Mouse (Mus musculus): ENCODE measurements around the gene Cdh24. TPM values are rescaled to one million over a fixed set of nuclear protein-coding genes. Genes with fewer than 3 reads are reported as not detected.

The Cdh24 gene
- polyA plus RNA-seq, 1 experiment from 2014 or later: 8.6 TPM

- Histone ChIP-seq H3K27me3 (ENCODE audit: control insufficient read depth, insufficient read depth, low read length) (no peaks in the 10 kb centered on the region), H3K4me1 (ENCODE audit: control insufficient read depth, insufficient read depth, low read length) (no peaks in the 10 kb centered on the region), H3K36me3 (ENCODE audit: control insufficient read depth, insufficient read depth, low read length) (peaks cover 2% of the 10 kb centered on the region; the same call in 1 of the 2 replicates), H3K27ac (replicated peaks; ENCODE audit: low read depth, low read length) (no peak overlapping the region), H3K4me3 (ENCODE audit: low read depth, low read length) (no peak overlapping the region), H3K9ac (ENCODE audit: low read length) (no peak overlapping the region), H3K4me2 (ENCODE audit: low read depth, severe bottlenecking) (no peak overlapping the region), H3K9me3 (ENCODE audit: control insufficient read depth, low read length) (no peaks in the 10 kb centered on the region; the same call in 1 of the 2 replicates)
- ATAC-seq (ENCODE audit: insufficient number of reproducible peaks, low FRiP score, low TSS enrichment, low read depth) (no peak), DNase-seq (ENCODE audit: low spot score) (no peak)
- 71% methylated on average over 28 of the region's 28 CpGs for WGBS
These were observed 46.3 kb downstream of the Cdh24 start for GRCm38 (mm10) chr14:54594631-54595414.

GRCm38 (mm10) chr14:54594055-54594454 is 47.1 kb downstream of the Cdh24 start:
- H3K9me3 ChIP-seq (ENCODE audit: control insufficient read depth, low read length): no peaks in the 10 kb centered on the region; the same call in 1 of the 2 replicates
- H3K27ac ChIP-seq (replicated peaks; ENCODE audit: low read depth, low read length): no peak overlapping the region
- peaks cover 2% of the 10 kb centered on the region; the same call in 1 of the 2 replicates for H3K36me3 ChIP-seq (ENCODE audit: control insufficient read depth, insufficient read depth, low read length)
- H3K9ac ChIP-seq (ENCODE audit: low read length): no peak overlapping the region
- no peaks in the 10 kb centered on the region for H3K4me1 ChIP-seq (ENCODE audit: control insufficient read depth, insufficient read depth, low read length)
- DNase-seq (ENCODE audit: low spot score) (no peak), ATAC-seq (ENCODE audit: insufficient number of reproducible peaks, low FRiP score, low TSS enrichment, low read depth) (no peak)
- no peak overlapping the region for H3K4me2 ChIP-seq (ENCODE audit: low read depth, severe bottlenecking)
- WGBS: 89% methylated on average over 3 of the region's 3 CpGs
- no peaks in the 10 kb centered on the region for H3K27me3 ChIP-seq (ENCODE audit: control insufficient read depth, insufficient read depth, low read length)
- H3K4me3 ChIP-seq (ENCODE audit: low read depth, low read length): no peak overlapping the region

- 0 out of 2 replicates have a peak overlapping the region, but pooled peaks have one; percentile 14 for H3K9ac ChIP-seq (ENCODE audit: low read length)
- H3K4me2 ChIP-seq (ENCODE audit: low read depth, severe bottlenecking): no peak overlapping the region
- H3K4me3 ChIP-seq (ENCODE audit: low read depth, low read length): no peak overlapping the region
- H3K27ac ChIP-seq (replicated peaks; ENCODE audit: low read depth, low read length): 0 out of 2 replicates have a peak overlapping the region, but pooled peaks have one; percentile 15
- 67% methylated on average over 10 of the region's 10 CpGs for WGBS
- H3K9me3 ChIP-seq (ENCODE audit: control insufficient read depth, low read length): no peaks in the 10 kb centered on the region
- H3K4me1 ChIP-seq (ENCODE audit: control insufficient read depth, insufficient read depth, low read length): no peaks in the 10 kb centered on the region
- DNase-seq (ENCODE audit: low spot score): no peak
- H3K36me3 ChIP-seq (ENCODE audit: control insufficient read depth, insufficient read depth, low read length): peaks cover 2% of the 10 kb centered on the region; the same call in 1 of the 2 replicates
- ATAC-seq (ENCODE audit: insufficient number of reproducible peaks, low FRiP score, low TSS enrichment, low read depth): no peak
- H3K27me3 ChIP-seq (ENCODE audit: control insufficient read depth, insufficient read depth, low read length): no peaks in the 10 kb centered on the region
These were observed 48.7 kb downstream of the Cdh24 start for GRCm38 (mm10) chr14:54592319-54592934.

- Histone ChIP-seq H3K27ac (replicated peaks; ENCODE audit: low read depth, low read length) (no peak overlapping the region), H3K36me3 (ENCODE audit: control insufficient read depth, insufficient read depth, low read length) (peaks cover 2% of the 10 kb centered on the region; the same call in 1 of the 2 replicates), H3K9me3 (ENCODE audit: control insufficient read depth, low read length) (no peaks in the 10 kb centered on the region), H3K9ac (ENCODE audit: low read length) (no peak overlapping the region), H3K4me1 (ENCODE audit: control insufficient read depth, insufficient read depth, low read length) (no peaks in the 10 kb centered on the region), H3K27me3 (ENCODE audit: control insufficient read depth, insufficient read depth, low read length) (no peaks in the 10 kb centered on the region), H3K4me2 (ENCODE audit: low read depth, severe bottlenecking) (no peak overlapping the region), H3K4me3 (ENCODE audit: low read depth, low read length) (no peak overlapping the region)
- WGBS: 89% methylated on average over 16 of the region's 16 CpGs
- DNase-seq (ENCODE audit: low spot score) (no peak), ATAC-seq (ENCODE audit: insufficient number of reproducible peaks, low FRiP score, low TSS enrichment, low read depth) (no peak)
These were observed 50.1 kb downstream of the Cdh24 start for GRCm38 (mm10) chr14:54591056-54591455.

GRCm38 (mm10) chr14:54583681-54584338 is 57.4 kb downstream of the Cdh24 start:
- Histone ChIP-seq H3K4me2 (ENCODE audit: low read depth, severe bottlenecking) (no peak overlapping the region), H3K4me1 (ENCODE audit: control insufficient read depth, insufficient read depth, low read length) (no peaks in the 10 kb centered on the region), H3K27me3 (ENCODE audit: control insufficient read depth, insufficient read depth, low read length) (no peaks in the 10 kb centered on the region), H3K4me3 (ENCODE audit: low read depth, low read length) (no peak overlapping the region), H3K27ac (replicated peaks; ENCODE audit: low read depth, low read length) (no peak overlapping the region), H3K36me3 (ENCODE audit: control insufficient read depth, insufficient read depth, low read length) (no peaks in the 10 kb centered on the region), H3K9ac (ENCODE audit: low read length) (no peak overlapping the region), H3K9me3 (ENCODE audit: control insufficient read depth, low read length) (no peaks in the 10 kb centered on the region)
- WGBS: 47% methylated on average over 7 of the region's 7 CpGs
- DNase-seq (ENCODE audit: low spot score): peak; percentile 70
- no peak for ATAC-seq (ENCODE audit: insufficient number of reproducible peaks, low FRiP score, low TSS enrichment, low read depth)

- no peak overlapping the region for H3K9ac ChIP-seq (ENCODE audit: low read length)
- no peaks in the 10 kb centered on the region for H3K4me1 ChIP-seq (ENCODE audit: control insufficient read depth, insufficient read depth, low read length)
- no peak for DNase-seq (ENCODE audit: low spot score)
- H3K27ac ChIP-seq (replicated peaks; ENCODE audit: low read depth, low read length): no peak overlapping the region
- no peaks in the 10 kb centered on the region for H3K36me3 ChIP-seq (ENCODE audit: control insufficient read depth, insufficient read depth, low read length)
- WGBS: 89% methylated on average over 9 of the region's 9 CpGs
- H3K27me3 ChIP-seq (ENCODE audit: control insufficient read depth, insufficient read depth, low read length): no peaks in the 10 kb centered on the region
- H3K4me2 ChIP-seq (ENCODE audit: low read depth, severe bottlenecking): no peak overlapping the region
- ATAC-seq (ENCODE audit: insufficient number of reproducible peaks, low FRiP score, low TSS enrichment, low read depth): no peak
- no peak overlapping the region for H3K4me3 ChIP-seq (ENCODE audit: low read depth, low read length)
- no peaks in the 10 kb centered on the region for H3K9me3 ChIP-seq (ENCODE audit: control insufficient read depth, low read length)
These were observed 58.6 kb downstream of the Cdh24 start for GRCm38 (mm10) chr14:54582536-54582935.

MicroRNAs within 50 kb of the gene (microRNA counts, 519-probe panel; counts per million panel counts)
- microRNA mmu-miR-686: not detected

Small RNA genes within 50 kb of the gene (microRNA-seq; reads per million reads assigned to microRNA genes)
- gene Mir686 (not detected), gene Mir6948 (not detected)

Other genes starting within 250 kb of the Cdh24 start
- 3.1 and 3.6 TPM in 2 replicates for gene Slc7a7, start 223.6 kb downstream of the Cdh24 start, polyA plus RNA-seq (2014; fragmentation: Nextera tagmentation; extraction: Ambion mirVana)
- 228 and 236 TPM in 2 replicates for gene Mrpl52, start 214.5 kb downstream of the Cdh24 start, polyA plus RNA-seq (2014; fragmentation: Nextera tagmentation; extraction: Ambion mirVana)
- gene Mmp14, start 209.8 kb downstream of the Cdh24 start, polyA plus RNA-seq (2014; fragmentation: Nextera tagmentation; extraction: Ambion mirVana): 97.8 and 101 TPM in 2 replicates
- gene Lrp10, start 177.2 kb downstream of the Cdh24 start, polyA plus RNA-seq (2014; fragmentation: Nextera tagmentation; extraction: Ambion mirVana): 18.9 and 19.6 TPM in 2 replicates
- gene Rem2, start 165.3 kb downstream of the Cdh24 start, polyA plus RNA-seq (2014; fragmentation: Nextera tagmentation; extraction: Ambion mirVana): 4.7 and 5.3 TPM in 2 replicates
- 122 and 126 TPM in 2 replicates for gene Prmt5, start 123.8 kb downstream of the Cdh24 start, polyA plus RNA-seq (2014; fragmentation: Nextera tagmentation; extraction: Ambion mirVana)
- 52.4 and 53.1 TPM in 2 replicates for gene Haus4, start 86.7 kb downstream of the Cdh24 start, polyA plus RNA-seq (2014; fragmentation: Nextera tagmentation; extraction: Ambion mirVana)
- gene Ajuba, start 63.8 kb downstream of the Cdh24 start, polyA plus RNA-seq (2014; fragmentation: Nextera tagmentation; extraction: Ambion mirVana): 38.5 and 41.8 TPM in 2 replicates
- 6.8 and 7.8 TPM in 2 replicates for gene 4931414P19Rik, start 35.4 kb downstream of the Cdh24 start, polyA plus RNA-seq (2014; fragmentation: Nextera tagmentation; extraction: Ambion mirVana)
- gene Psmb5, start 23.3 kb downstream of the Cdh24 start, polyA plus RNA-seq (2014; fragmentation: Nextera tagmentation; extraction: Ambion mirVana): 474 and 488 TPM in 2 replicates
- gene Psmb11, start 19.9 kb downstream of the Cdh24 start, polyA plus RNA-seq (2014; fragmentation: Nextera tagmentation; extraction: Ambion mirVana): 0.20 TPM in 1 of 2 replicates, not detected in the other
- gene Gm17606, start 412 bp downstream of the Cdh24 start, polyA plus RNA-seq (2014; fragmentation: Nextera tagmentation; extraction: Ambion mirVana): not detected in 2 replicates
- 111 and 114 TPM in 2 replicates for gene 1700123O20Rik, start 44.9 kb upstream of the Cdh24 start, polyA plus RNA-seq (2014; fragmentation: Nextera tagmentation; extraction: Ambion mirVana)
- 141 and 160 TPM in 2 replicates for gene Acin1, start 45.6 kb upstream of the Cdh24 start, polyA plus RNA-seq (2014; fragmentation: Nextera tagmentation; extraction: Ambion mirVana)
- gene Gm29776, start 57.5 kb upstream of the Cdh24 start, polyA plus RNA-seq (2014; fragmentation: Nextera tagmentation; extraction: Ambion mirVana): 0.25 and 0.34 TPM in 2 replicates
- not detected in 2 replicates for gene Cebpe, start 70.8 kb upstream of the Cdh24 start, polyA plus RNA-seq (2014; fragmentation: Nextera tagmentation; extraction: Ambion mirVana)
- gene Slc7a8, start 140.6 kb upstream of the Cdh24 start, polyA plus RNA-seq (2014; fragmentation: Nextera tagmentation; extraction: Ambion mirVana): 0.75 and 1.1 TPM in 2 replicates
- gene Rnf212b, start 172.8 kb upstream of the Cdh24 start, polyA plus RNA-seq (2014; fragmentation: Nextera tagmentation; extraction: Ambion mirVana): not detected in 2 replicates
- gene Homez, start 229.6 kb upstream of the Cdh24 start, polyA plus RNA-seq (2014; fragmentation: Nextera tagmentation; extraction: Ambion mirVana): 12.8 and 17.7 TPM in 2 replicates
- 0.37 and 0.51 TPM in 2 replicates for gene Ppp1r3e, start 236.2 kb upstream of the Cdh24 start, polyA plus RNA-seq (2014; fragmentation: Nextera tagmentation; extraction: Ambion mirVana)
- 2.1 and 2.2 TPM in 2 replicates for gene Bcl2l2, start 242.0 kb upstream of the Cdh24 start, polyA plus RNA-seq (2014; fragmentation: Nextera tagmentation; extraction: Ambion mirVana)
- gene Gm20521, start 242.1 kb upstream of the Cdh24 start, polyA plus RNA-seq (2014; fragmentation: Nextera tagmentation; extraction: Ambion mirVana): 0.56 TPM in 1 of 2 replicates, not detected in the other